Mouse (Mus musculus): Measurements from ENCODE around the gene Rere.

DNA sequence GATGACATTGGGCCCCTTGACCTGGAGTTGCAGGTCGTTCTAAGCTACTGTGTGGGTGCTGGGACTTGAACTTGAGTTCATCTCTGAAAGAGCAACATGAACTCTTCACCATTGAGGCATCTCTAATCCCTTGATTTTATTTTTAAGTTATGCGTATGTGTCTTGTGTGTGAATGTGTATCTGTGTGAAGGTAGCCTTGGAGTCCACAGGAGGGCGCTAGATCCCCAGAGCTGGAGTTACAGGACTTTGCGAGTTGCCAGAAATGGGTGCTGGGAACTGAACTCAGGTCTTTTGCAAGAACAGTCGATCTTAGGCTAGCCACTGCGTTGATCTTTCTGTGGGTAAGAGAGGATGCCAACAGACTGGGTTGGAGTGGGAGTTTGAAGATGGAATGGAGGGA is 375.1 kb downstream of the Rere start:
- no peak for TF ChIP-seq GATA1 (IDR thresholded peaks at IDR 0.05; ENCODE audit: low read length)
- TF ChIP-seq TAL1 (IDR thresholded peaks at IDR 0.05; ENCODE audit: low read length): no peak

Measured in erythroblast, embryonic 14.5 days (primary cell).